Mouse (Mus musculus) left cerebral cortex, adult 2 months (tissue): ENCODE data around the gene Tap1. TPM values are rescaled to one million over a fixed set of nuclear protein-coding genes. Genes with fewer than 3 reads are reported as not detected.
A peak's percentile ranks its signal among the peaks of the same experiment; 100 is the strongest.
"Not testable (repeated sequence)": the region's sequence is repeated elsewhere in the genome, so short reads cannot be mapped to it uniquely, and the experiment has no call there.

Source experiments
- DNase-seq, 2 experiments: peaks; one replicate each; pipeline ENCODE4 v3.0.0; 2021 to 2022; ENCODE audit warnings: low spot score in 2 of 2, mixed read lengths in 1 of 2; ENCODE audit errors: extremely low spot score in 1 of 2
- H3K27ac ChIP-seq: fragments of 200-600 bp; 2 replicates; pipeline ENCODE4 v1.8.1; 2022
- H3K4me3 ChIP-seq: fragments of 200-600 bp; 2 replicates; pipeline ENCODE4 v1.8.1; 2022
- CTCF ChIP-seq: fragments of 200-600 bp; IDR thresholded peaks from 2 replicates; pipeline ENCODE4 v1.8.1; 2022; ENCODE audit warnings: antibody characterized with exemption, mild to moderate bottlenecking, moderate library complexity
- intact Hi-C: fragments of 180-260 bp; cut with DNase I; formaldehyde crosslinking; loops from one replicate; pipeline ENCODE4 v1.15.1; 2025
- long read RNA-seq, 2 experiments: library from polyadenylated mRNA; stranded (forward); transcript quantifications; one replicate each; pipeline ENCODE4 v2.0.0; 2021; ENCODE audit warnings: borderline mapping rate in 2 of 2
- total RNA-seq, 2 experiments: library from RNA; stranded (reverse); gene quantifications; 2 replicates each; pipeline ENCODE4 v1.2.3; 2021

Gene Tap1
- total RNA-seq = 1 to 10 TPM; 2.1 to 3.4 TPM
- long read RNA-seq, experiment 1, partial matches to known transcripts = 0 of 4 reads
- long read RNA-seq, experiment 1, other reads (novel, unspliced or antisense) = 2 of 4 reads
- long read RNA-seq, experiment 2, partial matches to known transcripts = 0 of 3 reads
- long read RNA-seq, experiment 2, other reads (novel, unspliced or antisense) = 0 of 3 reads

- DNase-seq = peak; percentile 95
- intact Hi-C loops = no loop called here
- TF ChIP-seq CTCF = no peak
- Histone ChIP-seq H3K4me3 (peak within 1 kb of the TSS; percentile 68), H3K27ac (peak within 1 kb of the TSS; percentile 42)
These were observed at the start of gene Tap1, which contains the start of gene Psmb9 for GRCm38 (mm10) chr17:34187261-34187916. Tap1 (plus strand) TSS chr17:34187553. Psmb9 (minus strand) TSS chr17:34187764.

- intact Hi-C loops = no loop called here
- no peak for TF ChIP-seq CTCF
- no peak overlapping the region for H3K4me3 ChIP-seq
- no peak for DNase-seq
- no peak overlapping the region for H3K27ac ChIP-seq
These were observed 49.8 kb upstream of the Tap1 start for GRCm38 (mm10) chr17:34137601-34138000.

- Histone ChIP-seq H3K27ac (no peak overlapping the region), H3K4me3 (no peak overlapping the region)
- intact Hi-C loops = no loop called here
- TF ChIP-seq CTCF = no peak
- DNase-seq = no peak
These were observed 48.7 kb upstream of the Tap1 start for GRCm38 (mm10) chr17:34138655-34139054.

GRCm38 (mm10) chr17:34139416-34139815 lies 47.9 kb upstream of the Tap1 start:
- TF ChIP-seq CTCF = no peak
- intact Hi-C loops = no loop called here
- no peak for DNase-seq
- Histone ChIP-seq H3K27ac (no peak overlapping the region), H3K4me3 (peak overlapping the region; percentile 1; the same call in 1 of the 2 replicates)

- no peak for DNase-seq
- intact Hi-C loops = no loop called here
- H3K4me3 ChIP-seq = no peak overlapping the region
These were observed 47.1 kb upstream of the Tap1 start for GRCm38 (mm10) chr17:34140240-34140639.

GRCm38 (mm10) chr17:34141448-34141847 lies 45.9 kb upstream of the Tap1 start:
- intact Hi-C loops = no loop called here
- Histone ChIP-seq H3K27ac (peak overlapping the region; percentile 40), H3K4me3 (no peak overlapping the region)
- no peak for TF ChIP-seq CTCF
- DNase-seq = no peak

More at GRCm38 (mm10) chr17:34140240-34140639, 47.1 kb upstream of the Tap1 start:
- no peak for TF ChIP-seq CTCF
- no peak overlapping the region for H3K27ac ChIP-seq

GRCm38 (mm10) chr17:34142456-34143010 lies 44.8 kb upstream of the Tap1 start:
- Histone ChIP-seq H3K27ac (no peak overlapping the region), H3K4me3 (no peak overlapping the region)
- DNase-seq = no peak
- intact Hi-C loops = no loop called here
- TF ChIP-seq CTCF = no peak

- no peak for TF ChIP-seq CTCF
- no peak within 1 kb of the TSS for H3K4me3 ChIP-seq
- no peak for DNase-seq
- intact Hi-C loops = no loop called here
- H3K27ac ChIP-seq = no peak within 1 kb of the TSS
These were observed 44.3 kb upstream of the Tap1 start, which contains the start of gene H2-DMb2 for GRCm38 (mm10) chr17:34143033-34143432. H2-DMb2 (plus strand) TSS chr17:34143307.

GRCm38 (mm10) chr17:34143461-34143860 lies 43.9 kb upstream of the Tap1 start:
- intact Hi-C loops = no loop called here
- no peak for DNase-seq
- Histone ChIP-seq H3K4me3 (no peak overlapping the region), H3K27ac (no peak overlapping the region)
- TF ChIP-seq CTCF = no peak

GRCm38 (mm10) chr17:34144221-34144620 lies 43.1 kb upstream of the Tap1 start:
- H3K4me3 ChIP-seq, intact Hi-C loops, DNase-seq, H3K27ac ChIP-seq: not testable (repeated sequence)

GRCm38 (mm10) chr17:34144960-34145371 lies 42.4 kb upstream of the Tap1 start:
- no peak for DNase-seq
- H3K27ac ChIP-seq = no peak overlapping the region
- H3K4me3 ChIP-seq = no peak overlapping the region
- intact Hi-C loops = no loop called here
- TF ChIP-seq CTCF = no peak

GRCm38 (mm10) chr17:34152923-34153322 lies 34.4 kb upstream of the Tap1 start, which contains the start of gene H2-DMb1:
H2-DMb1 (plus strand) TSS chr17:34153072.
- TF ChIP-seq CTCF = no peak
- peak in 1 of 2 experiments; percentile 54 for DNase-seq
- H3K4me3 ChIP-seq = no peak within 1 kb of the TSS
- intact Hi-C loops = no loop called here
- no peak within 1 kb of the TSS for H3K27ac ChIP-seq
